Mouse (Mus musculus) left cerebral cortex, postnatal 10 days (tissue): ENCODE measurements at regions not wholly inside any gene's neighbourhood (a gene's known extent, or its start where the extent isn't known, plus 50 kb on each side); places are given as distances from the start of the nearest gene placed in this dataset.

Source experiments
- DNase-seq, 2 experiments: peaks; one replicate each; pipeline ENCODE4 v3.0.0; 2021 to 2022; ENCODE audit warnings: low spot score in 2 of 2, mixed read lengths in 1 of 2; ENCODE audit errors: extremely low spot score in 1 of 2
- intact Hi-C: fragments of 180-260 bp; cut with DNase I; formaldehyde crosslinking; loops from one replicate; pipeline ENCODE4 v1.15.1; 2025

- intact Hi-C loops: loop anchor here (10.0 kb wide), 1 partner anchor 62 kb away; no protein-coding TSS in a partner anchor
- DNase-seq: no peak
Observed at GRCm38 (mm10) chrX:163452971-163453532, 96.4 kb downstream of the Grpr start.

GRCm38 (mm10) chrX:163405586-163405985 lies 143.9 kb downstream of the Grpr start:
- intact Hi-C loops: no loop called here
- DNase-seq: no peak

- no peak for DNase-seq
- intact Hi-C loops: no loop called here
Observed at GRCm38 (mm10) chrX:163386380-163386779, 163.1 kb downstream of the Grpr start.
